In genomic region chr3:59059022-59059541, GRCm38 (mm10) we compare ENCODE assay signal across 8 mouse cellular contexts. TPM values are rescaled to one million over a fixed set of nuclear protein-coding genes. Genes with fewer than 3 reads are reported as not detected.
DNase-seq lines count a peak whose midpoint lies in the region; ATAC-seq and TF ChIP-seq lines count a peak whose summit lies in the region.

No protein-coding gene starts in this region.

- no peaks in the 10 kb centered on the region for H3K27me3 ChIP-seq in forebrain, embryonic 11.5 days (ENCODE audit: control insufficient read depth, insufficient read depth, low read length)
- no peaks in the 10 kb centered on the region for H3K27me3 ChIP-seq in heart, postnatal 0 days (ENCODE audit: control insufficient read depth, insufficient read depth, low read length)
- no peaks in the 10 kb centered on the region for H3K27me3 ChIP-seq in liver, embryonic 13.5 days
- H3K27me3 ChIP-seq in neural tube, embryonic 11.5 days (ENCODE audit: control insufficient read depth, insufficient read depth, low read length) = no peaks in the 10 kb centered on the region

- WGBS in forebrain, embryonic 11.5 days = 2% methylated on average over 7 of the region's 7 CpGs
- WGBS in heart, postnatal 0 days = 2% methylated on average over 7 of the region's 7 CpGs
- 0% methylated on average over 7 of the region's 7 CpGs for WGBS in liver, embryonic 13.5 days (ENCODE audit: insufficient replicate concordance)
- WGBS in neural tube, embryonic 11.5 days = 3% methylated on average over 7 of the region's 7 CpGs

- no peak overlapping the region for H3K4me2 ChIP-seq in forebrain, embryonic 11.5 days (ENCODE audit: low read depth, low read length, severe bottlenecking)
- peak overlapping the region; percentile 46 for H3K4me2 ChIP-seq in heart, postnatal 0 days (ENCODE audit: low read depth, low read length)
- peak overlapping the region; percentile 58 for H3K4me2 ChIP-seq in liver, embryonic 13.5 days
- H3K4me2 ChIP-seq in neural tube, embryonic 11.5 days (ENCODE audit: low read depth) = no peak overlapping the region

- peak; percentile 78 for ATAC-seq in forebrain, embryonic 11.5 days (replicated peaks; ENCODE audit: low FRiP score)
- ATAC-seq in heart, postnatal 0 days (ENCODE audit: insufficient read depth, low read depth) = peak; percentile 76
- ATAC-seq in liver, embryonic 13.5 days (ENCODE audit: low read depth) = peak; percentile 93
- peak; percentile 64 for ATAC-seq in neural tube, embryonic 11.5 days (ENCODE audit: insufficient read depth, low FRiP score, low TSS enrichment)

- no peak overlapping the region for H3K4me3 ChIP-seq in ES-E14 (ENCODE audit: insufficient read depth in 1 of 2, low read depth in 1 of 2, low read length in 2 of 2, poor library complexity in 1 of 2, severe bottlenecking in 1 of 2)
- no peak overlapping the region for H3K4me3 ChIP-seq in forebrain, embryonic 11.5 days (ENCODE audit: low read depth, low read length)
- H3K4me3 ChIP-seq in heart, postnatal 0 days (ENCODE audit: low read depth, low read length) = no peak overlapping the region
- H3K4me3 ChIP-seq in liver, embryonic 13.5 days (replicated peaks) = peak overlapping the region; percentile 40
- H3K4me3 ChIP-seq in neural tube, embryonic 11.5 days (ENCODE audit: low read depth, low read length) = no peak overlapping the region

- in situ Hi-C loops in ES-E14 (cut with MboI; ENCODE audit: low sequenced_read_pairs in 2 of 2, unreplicated experiment in 2 of 2) = no loop called here

- no peaks in the 10 kb centered on the region for H3K9me3 ChIP-seq in ES-E14 (ENCODE audit: control insufficient read depth, insufficient read depth, low read depth, low read length)
- H3K9me3 ChIP-seq in forebrain, embryonic 11.5 days (ENCODE audit: control insufficient read depth, low read length) = no peaks in the 10 kb centered on the region
- no peaks in the 10 kb centered on the region for H3K9me3 ChIP-seq in heart, postnatal 0 days (replicated peaks; ENCODE audit: control insufficient read depth, low read length)
- no peaks in the 10 kb centered on the region for H3K9me3 ChIP-seq in liver, embryonic 13.5 days (replicated peaks)
- no peaks in the 10 kb centered on the region for H3K9me3 ChIP-seq in neural tube, embryonic 11.5 days (ENCODE audit: control insufficient read depth, low read length)

- no peak overlapping the region for H3K27ac ChIP-seq in ES-E14 (ENCODE audit: insufficient read depth, low read depth, low read length, poor library complexity, severe bottlenecking)
- no peak overlapping the region for H3K27ac ChIP-seq in forebrain, embryonic 11.5 days (ENCODE audit: low read depth, low read length)
- no peak overlapping the region for H3K27ac ChIP-seq in heart, postnatal 0 days (ENCODE audit: low read depth)
- peak overlapping the region; percentile 66 for H3K27ac ChIP-seq in liver, embryonic 13.5 days
- no peak overlapping the region for H3K27ac ChIP-seq in neural tube, embryonic 11.5 days (ENCODE audit: low read depth, low read length)

- DNase-seq in ES-E14 (ENCODE audit: low read depth, low spot score) = peak; percentile 71
- DNase-seq in c-Kit-positive CD71-positive TER-119-negative erythroid progenitor cells, embryonic 14.5 days (ENCODE audit: low read depth) = peak; percentile 79
- DNase-seq in forebrain, embryonic 11.5 days (ENCODE audit: low spot score) = peak; percentile 72
- peak; percentile 74 for DNase-seq in heart, postnatal 0 days (ENCODE audit: low spot score)
- peak; percentile 63 to 65 for DNase-seq in kidney, postnatal 36 days
- DNase-seq in liver, embryonic 13.5 days = peak; percentile 70
- peak; percentile 71 for DNase-seq in neural tube, embryonic 11.5 days (ENCODE audit: low spot score)
- DNase-seq in testis, postnatal 10 days (ENCODE audit: low spot score) = peak; percentile 52

- H3K36me3 ChIP-seq in ES-E14 (ENCODE audit: control insufficient read depth, insufficient read depth, low read length, poor library complexity, severe bottlenecking) = no peaks in the 10 kb centered on the region
- no peaks in the 10 kb centered on the region for H3K36me3 ChIP-seq in forebrain, embryonic 11.5 days (ENCODE audit: control insufficient read depth, insufficient read depth, low read length)
- H3K36me3 ChIP-seq in heart, postnatal 0 days (replicated peaks; ENCODE audit: control insufficient read depth, insufficient read depth, low read length) = no peaks in the 10 kb centered on the region
- H3K36me3 ChIP-seq in liver, embryonic 13.5 days = no peaks in the 10 kb centered on the region
- H3K36me3 ChIP-seq in neural tube, embryonic 11.5 days (ENCODE audit: control insufficient read depth, insufficient read depth, low read length) = no peaks in the 10 kb centered on the region

- no peak for TF ChIP-seq EP300 in heart, postnatal 0 days (IDR thresholded peaks at IDR 0.05; ENCODE audit: low read depth)

- no peaks in the 10 kb centered on the region for H3K4me1 ChIP-seq in ES-E14 (ENCODE audit: control insufficient read depth in 2 of 2, insufficient read depth in 2 of 2, low read length in 2 of 2, poor library complexity in 1 of 2)
- no peaks in the 10 kb centered on the region for H3K4me1 ChIP-seq in forebrain, embryonic 11.5 days (replicated peaks; ENCODE audit: control insufficient read depth, insufficient read depth, low read length)
- H3K4me1 ChIP-seq in heart, postnatal 0 days (ENCODE audit: control insufficient read depth, insufficient read depth) = no peaks in the 10 kb centered on the region
- peaks cover 85% of the 10 kb centered on the region for H3K4me1 ChIP-seq in liver, embryonic 13.5 days (replicated peaks)
- H3K4me1 ChIP-seq in neural tube, embryonic 11.5 days (ENCODE audit: control insufficient read depth, insufficient read depth, low read length) = 0 out of 2 replicates have a peak, but pooled peaks cover 4% of the 10 kb centered on the region

- peak; percentile 84 for TF ChIP-seq CTCF in heart, postnatal 0 days (IDR thresholded peaks at IDR 0.05; ENCODE audit: low read depth)

- H3K9ac ChIP-seq in ES-E14 (ENCODE audit: insufficient read depth, low read depth, low read length, poor library complexity, severe bottlenecking) = no peak overlapping the region
- no peak overlapping the region for H3K9ac ChIP-seq in forebrain, embryonic 11.5 days (ENCODE audit: low read length)
- no peak overlapping the region for H3K9ac ChIP-seq in heart, postnatal 0 days (replicated peaks; ENCODE audit: low read depth, low read length)
- peak overlapping the region; percentile 45; the same call in 1 of the 2 replicates for H3K9ac ChIP-seq in liver, embryonic 13.5 days
- no peak overlapping the region for H3K9ac ChIP-seq in neural tube, embryonic 11.5 days (ENCODE audit: low read length)

TF ChIP-seq in ES-E14, 5 proteins besides CTCF, POLR2A, EP300 and RAD21:
- TF ChIP-seq CHD2 (IDR thresholded peaks at IDR 0.05; ENCODE audit: low read depth, low read length) (no peak), ZC3H11A (IDR thresholded peaks at IDR 0.05; ENCODE audit: borderline replicate concordance, low read depth, low read length) (peak; percentile 72; the same call in 1 of the 2 replicates)

RNA-seq across cellular contexts. Expression of gene Gpr171, which starts 42.5 kb away (rescaled TPM):
- 0.09 TPM in 1 of 2 replicates, not detected in the other for total RNA-seq in ES-E14 (2012; rRNA removed)
- polyA plus RNA-seq in forebrain, embryonic 11.5 days (2014; fragmentation: Nextera tagmentation; extraction: Ambion mirVana) = 0.85 and 1.7 TPM in 2 replicates
- 0.31 TPM in 1 of 2 replicates, not detected in the other for total RNA-seq in heart, postnatal 0 days (2014; rRNA removed; ENCODE audit: low replicate concordance)
- polyA plus RNA-seq in heart, postnatal 0 days (2015; fragmentation: Nextera tagmentation; extraction: Ambion mirVana) = 0.29 and 0.33 TPM in 2 replicates
- polyA plus RNA-seq in liver, embryonic 13.5 days (2015; fragmentation: Nextera tagmentation; extraction: Ambion mirVana) = 1.3 and 1.5 TPM in 2 replicates
- 0.95 and 1.0 TPM in 2 replicates for polyA plus RNA-seq in neural tube, embryonic 11.5 days (2014; fragmentation: Nextera tagmentation; extraction: Ambion mirVana)

RNA-seq across cellular contexts. Expression of gene Med12l, which starts 53.5 kb away (rescaled TPM):
- 2.6 and 3.6 TPM in 2 replicates for total RNA-seq in ES-E14 (2012; rRNA removed)
- 5.5 TPM in 2 replicates for polyA plus RNA-seq in forebrain, embryonic 11.5 days (2014; fragmentation: Nextera tagmentation; extraction: Ambion mirVana)
- total RNA-seq in heart, postnatal 0 days (2014; rRNA removed; ENCODE audit: low replicate concordance) = 7.1 and 9.3 TPM in 2 replicates
- 0.97 and 1.2 TPM in 2 replicates for polyA plus RNA-seq in heart, postnatal 0 days (2015; fragmentation: Nextera tagmentation; extraction: Ambion mirVana)
- polyA plus RNA-seq in liver, embryonic 13.5 days (2015; fragmentation: Nextera tagmentation; extraction: Ambion mirVana) = 0.69 and 1.0 TPM in 2 replicates
- polyA plus RNA-seq in neural tube, embryonic 11.5 days (2014; fragmentation: Nextera tagmentation; extraction: Ambion mirVana) = 3.5 and 3.9 TPM in 2 replicates

Comparison
In these comparisons a context has a peak if more than half of its experiments do, and no peak if none do; other contexts are left out.
1. H3K4me2 ChIP-seq: peak in heart, postnatal 0 days (single experiment) and liver, embryonic 13.5 days (single experiment); none in forebrain, embryonic 11.5 days (single experiment) and neural tube, embryonic 11.5 days (single experiment).
2. Peak in every context shown above with its lines, with median percentiles within 50 percentile points of each other: DNase-seq and ATAC-seq.